In the genomic region with DNA sequence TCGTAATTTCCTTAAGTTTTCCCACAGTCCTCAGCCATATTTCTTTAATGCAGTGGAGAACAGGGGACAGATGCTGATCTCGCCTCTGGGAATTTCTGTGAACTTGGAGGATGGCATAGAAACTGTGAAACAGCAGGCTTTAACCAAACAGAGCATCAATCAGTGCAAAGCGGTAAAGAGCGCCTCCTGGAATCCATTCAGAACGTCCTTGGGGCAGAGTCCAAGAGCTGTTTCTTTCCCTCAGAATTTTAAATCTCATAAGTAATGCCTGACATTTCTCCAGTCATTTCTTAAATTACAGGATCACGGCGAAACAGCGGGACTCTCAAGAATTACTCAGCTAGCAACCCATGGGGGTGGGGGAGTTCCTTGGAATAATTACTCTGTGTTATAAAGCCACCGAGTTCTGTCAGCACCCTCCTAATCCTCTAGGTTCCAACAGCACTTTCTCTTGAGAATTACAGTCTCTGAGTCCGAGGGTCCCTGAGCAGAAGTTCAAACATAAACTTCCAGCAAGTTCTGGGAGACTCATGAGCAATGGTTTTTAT, we compare ENCODE assay signal across 9 mouse cellular contexts.
DNase-seq lines count a peak whose midpoint lies in the region; ATAC-seq and TF ChIP-seq lines count a peak whose summit lies in the region.
"Had no signal": no experiment of that assay in that cellular context is flagged by ENCODE, and none has a peak within 500 bp of the region (broad histone marks: within the 10 kb centered on the region; RNA-seq: fewer than 3 reads in every experiment).

No protein-coding gene starts in this region.

- no peaks in the 10 kb centered on the region for H3K27me3 ChIP-seq in kidney, postnatal 0 days (ENCODE audit: insufficient read depth, low read length)
- no peaks in the 10 kb centered on the region for H3K27me3 ChIP-seq in embryonic facial prominence, embryonic 14.5 days (replicated peaks; ENCODE audit: control insufficient read depth, insufficient read depth, low read length)
- H3K27me3 ChIP-seq: midbrain, embryonic 15.5 days had no signal

- peak; percentile 12 for DNase-seq in adrenal gland, postnatal 10 days
- DNase-seq in adrenal gland, adult 8-10 months = no peak
- DNase-seq in kidney, postnatal 0 days (ENCODE audit: low spot score) = peak; percentile 39
- no peak for DNase-seq in kidney, adult 18-20 months
- DNase-seq in embryonic facial prominence, embryonic 14.5 days (ENCODE audit: low spot score) = peak; percentile 87
- peak; percentile 66 for DNase-seq in mesoderm, embryonic 11.5 days (ENCODE audit: low read depth, low spot score)
- DNase-seq in thymus, adult 18-20 months = no peak

- no peaks in the 10 kb centered on the region for H3K9me3 ChIP-seq in kidney, postnatal 0 days (replicated peaks; ENCODE audit: low read length)
- H3K9me3 ChIP-seq in embryonic facial prominence, embryonic 14.5 days (ENCODE audit: control insufficient read depth, low read length) = no peaks in the 10 kb centered on the region
- H3K9me3 ChIP-seq: midbrain, embryonic 15.5 days had no signal

- H3K4me3 ChIP-seq in kidney, postnatal 0 days (replicated peaks; ENCODE audit: low read depth, low read length) = no peak overlapping the region
- no peak overlapping the region for H3K4me3 ChIP-seq in embryonic facial prominence, embryonic 14.5 days (ENCODE audit: low read depth, low read length)
- H3K4me3 ChIP-seq: midbrain, embryonic 15.5 days had no signal

- no peaks in the 10 kb centered on the region for H3K36me3 ChIP-seq in kidney, postnatal 0 days (ENCODE audit: insufficient read depth, low read length)
- H3K36me3 ChIP-seq in embryonic facial prominence, embryonic 14.5 days (ENCODE audit: control insufficient read depth, insufficient read depth, low read length) = no peaks in the 10 kb centered on the region
- H3K36me3 ChIP-seq: midbrain, embryonic 15.5 days had no signal

- H3K27ac ChIP-seq in kidney, postnatal 0 days = no peak overlapping the region
- H3K27ac ChIP-seq in embryonic facial prominence, embryonic 14.5 days (replicated peaks; ENCODE audit: low read depth, low read length) = peak overlapping the region; percentile 8; the same call in 1 of the 2 replicates
- H3K27ac ChIP-seq: midbrain, embryonic 15.5 days had no signal

- no peak for ATAC-seq in kidney, postnatal 0 days (replicated peaks; ENCODE audit: low FRiP score, low read depth)
- peak; percentile 65; the same call in 1 of the 2 replicates for ATAC-seq in embryonic facial prominence, embryonic 14.5 days (ENCODE audit: low read depth)
- no peak for ATAC-seq in megakaryocyte progenitor cell, adult 5-6 weeks (replicated peaks; ENCODE audit: poor library complexity)
- ATAC-seq: midbrain, embryonic 15.5 days had no signal

- TF ChIP-seq CTCF in kidney, postnatal 0 days (IDR thresholded peaks at IDR 0.05; ENCODE audit: low read depth) = no peak

- peaks cover 14% of the 10 kb centered on the region; the same call in 1 of the 2 replicates for H3K4me1 ChIP-seq in kidney, postnatal 0 days (replicated peaks; ENCODE audit: insufficient read depth, low read length)
- peaks cover 24% of the 10 kb centered on the region for H3K4me1 ChIP-seq in embryonic facial prominence, embryonic 14.5 days (ENCODE audit: control insufficient read depth, insufficient read depth, low read length)

- peak overlapping the region; percentile 6; the same call in 1 of the 2 replicates for H3K4me2 ChIP-seq in kidney, postnatal 0 days (ENCODE audit: low read length)
- H3K4me2 ChIP-seq in embryonic facial prominence, embryonic 14.5 days (ENCODE audit: low read depth, low read length) = peak overlapping the region; percentile 33

- no peak overlapping the region for H3K9ac ChIP-seq in kidney, postnatal 0 days (ENCODE audit: low read depth, low read length)
- no peak overlapping the region for H3K9ac ChIP-seq in embryonic facial prominence, embryonic 14.5 days (ENCODE audit: low read depth, low read length)
- H3K9ac ChIP-seq: midbrain, embryonic 15.5 days had no signal

- WGBS in kidney, postnatal 0 days = 28% methylated on average over 10 of the region's 10 CpGs
- 11% methylated on average over 10 of the region's 10 CpGs for WGBS in embryonic facial prominence, embryonic 14.5 days

Comparison
In these comparisons a context has a peak if more than half of its experiments do, and no peak if none do; other contexts are left out.
1. DNase-seq: peak in adrenal gland, postnatal 10 days (single experiment), kidney, postnatal 0 days (single experiment), embryonic facial prominence, embryonic 14.5 days (single experiment) and mesoderm, embryonic 11.5 days (single experiment); none in adrenal gland, adult 8-10 months (single experiment), kidney, adult 18-20 months (single experiment) and thymus, adult 18-20 months (0 of 2).